Mouse (Mus musculus): ENCODE data around the gene Slc4a11. TPM values are rescaled to one million over a fixed set of nuclear protein-coding genes. Genes with fewer than 3 reads are reported as not detected.

Slc4a11 gene
- polyA plus RNA-seq, 1 experiment = 0.62 TPM

DNA sequence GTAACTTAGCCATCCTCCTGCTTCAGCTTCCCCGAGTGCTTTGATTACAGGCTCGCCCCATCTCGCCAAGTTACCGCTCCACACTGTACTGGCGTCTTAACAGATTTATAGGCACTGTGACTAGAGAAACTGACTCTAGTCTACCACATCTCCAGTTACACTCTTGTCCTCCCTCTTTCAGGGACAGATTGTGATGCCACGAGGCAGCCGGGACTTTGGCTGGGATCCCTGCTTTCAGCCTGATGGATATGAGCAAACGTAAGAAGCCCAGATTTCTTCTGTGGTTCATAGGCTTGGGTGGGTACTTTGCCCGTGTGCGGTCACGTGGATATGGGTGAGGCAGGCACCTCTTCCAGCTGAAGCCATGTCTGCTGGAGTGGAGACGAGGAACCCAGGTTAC, 18.2 kb downstream of the Slc4a11 start:
- Histone ChIP-seq H3K27ac (ENCODE audit: insufficient read depth, low read length) (no peak overlapping the region), H3K27me3 (ENCODE audit: control insufficient read depth, insufficient read depth, low read length) (no peaks in the 10 kb centered on the region), H3K4me3 (replicated peaks; ENCODE audit: insufficient read depth, low read depth, low read length) (no peak overlapping the region), H3K4me1 (ENCODE audit: control insufficient read depth, insufficient read depth, low read length) (no peaks in the 10 kb centered on the region)
- TF ChIP-seq CTCF (IDR thresholded peaks at IDR 0.05; ENCODE audit: borderline replicate concordance, insufficient read depth, low read depth, low read length) = no peak
- no peak for TF ChIP-seq POLR2A (IDR thresholded peaks at IDR 0.05; ENCODE audit: borderline replicate concordance, insufficient read depth, low read length)
- 83% methylated on average over 12 of the region's 12 CpGs for WGBS
- no peak for DNase-seq

DNA sequence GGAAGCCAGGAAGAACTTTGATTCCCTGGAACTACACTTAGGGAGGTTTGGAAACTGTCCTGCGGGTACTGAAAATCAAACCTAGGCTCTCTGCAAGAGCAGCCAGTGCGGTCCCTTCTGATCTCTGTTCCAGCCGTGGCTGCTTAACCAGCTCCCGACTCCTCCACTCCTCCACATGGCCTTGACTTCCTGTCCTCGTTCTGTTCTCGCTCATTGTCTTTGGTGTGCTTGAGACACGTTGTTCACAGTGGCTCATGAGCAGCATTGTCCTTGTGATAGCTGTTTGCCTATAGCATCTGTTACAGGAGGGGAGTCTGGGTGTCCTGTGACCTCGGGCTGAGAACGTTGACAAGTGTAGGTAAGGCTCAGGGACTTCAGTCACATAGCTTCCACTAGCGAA, 20.1 kb downstream of the Slc4a11 start:
- 91% methylated on average over 10 of the region's 10 CpGs for WGBS
- no peak for TF ChIP-seq POLR2A (IDR thresholded peaks at IDR 0.05; ENCODE audit: borderline replicate concordance, insufficient read depth, low read length)
- TF ChIP-seq CTCF (IDR thresholded peaks at IDR 0.05; ENCODE audit: borderline replicate concordance, insufficient read depth, low read depth, low read length) = no peak
- no peak for DNase-seq

DNA sequence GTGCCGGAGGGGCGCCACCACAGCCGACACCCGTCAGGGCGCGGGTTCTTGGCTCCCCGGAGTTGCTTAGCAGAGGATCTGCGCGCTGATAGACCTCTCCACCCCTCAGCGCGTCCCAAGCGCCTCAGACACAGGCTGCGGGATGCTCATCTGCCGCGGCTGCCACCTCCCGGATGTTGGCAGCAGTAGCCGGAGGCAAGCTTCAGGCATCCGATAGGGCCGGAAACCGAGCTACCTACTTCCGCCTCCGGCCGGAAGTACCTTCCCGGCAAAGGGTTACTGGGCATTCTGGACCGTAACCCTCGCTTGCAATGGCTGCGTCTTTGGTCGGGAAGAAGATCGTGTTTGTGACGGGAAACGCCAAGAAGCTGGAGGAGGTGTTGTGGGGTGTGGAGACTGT, 29.8 kb downstream of the Slc4a11 start, which contains the start of gene Itpa:
TSS of gene Itpa (plus strand) at position 52 of the 400 bp plus-strand sequence.
- no peaks in the 10 kb centered on the region for H3K27me3 ChIP-seq (ENCODE audit: control insufficient read depth, insufficient read depth, low read length)
- TF ChIP-seq POLR2A (IDR thresholded peaks at IDR 0.05; ENCODE audit: borderline replicate concordance, insufficient read depth, low read length) = peak; percentile 86
- TF ChIP-seq CTCF (IDR thresholded peaks at IDR 0.05; ENCODE audit: borderline replicate concordance, insufficient read depth, low read depth, low read length) = peak; percentile 45; the same call in 1 of the 2 replicates
- peak within 1 kb of the TSS; percentile 72 for H3K27ac ChIP-seq (ENCODE audit: insufficient read depth, low read length)
- under 1% methylated on average over 31 of the region's 31 CpGs for WGBS
- H3K4me3 ChIP-seq (replicated peaks; ENCODE audit: insufficient read depth, low read depth, low read length) = peak within 1 kb of the TSS; percentile 87
- H3K4me1 ChIP-seq (ENCODE audit: control insufficient read depth, insufficient read depth, low read length) = peaks cover 10% of the 10 kb centered on the region
- peak; percentile 90 to 92 for DNase-seq

More for the DNA sequence above, 20.1 kb downstream of the Slc4a11 start:
- no peak overlapping the region for H3K4me3 ChIP-seq (replicated peaks; ENCODE audit: insufficient read depth, low read depth, low read length)
- H3K27me3 ChIP-seq (ENCODE audit: control insufficient read depth, insufficient read depth, low read length) = no peaks in the 10 kb centered on the region
- no peak overlapping the region for H3K27ac ChIP-seq (ENCODE audit: insufficient read depth, low read length)
- H3K4me1 ChIP-seq (ENCODE audit: control insufficient read depth, insufficient read depth, low read length) = no peaks in the 10 kb centered on the region

DNA sequence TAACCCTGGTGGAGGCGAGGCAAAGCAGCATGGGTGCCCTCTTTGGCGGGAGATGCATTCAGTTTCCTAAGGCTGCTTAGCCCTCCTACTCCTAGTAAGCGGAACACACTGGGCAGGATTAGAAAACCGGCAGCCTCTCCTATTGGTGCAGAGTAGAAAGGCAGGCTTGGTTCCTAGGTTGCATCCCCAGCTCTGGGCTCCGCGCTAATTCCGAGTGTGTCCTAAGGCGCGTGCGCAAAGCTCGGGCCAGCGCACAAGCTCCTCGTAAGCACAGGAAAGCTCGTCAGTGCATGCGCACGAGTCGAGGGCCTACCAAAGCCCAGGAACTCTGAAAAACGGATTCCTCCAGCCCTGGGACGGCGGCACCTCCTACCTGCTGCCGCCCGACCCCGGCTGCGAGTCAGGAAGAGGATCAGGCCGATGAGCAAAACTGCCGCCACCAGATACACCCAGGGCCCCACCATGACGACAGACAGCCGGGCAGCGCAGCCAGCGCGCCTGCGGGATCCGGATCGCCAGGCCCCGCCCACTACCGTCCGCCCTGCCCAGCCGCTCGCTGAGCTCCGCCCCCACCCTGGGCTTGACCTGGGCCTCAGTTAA, 33.1 kb downstream of the Slc4a11 start, which contains the start of gene Ddrgk1:
TSS of gene Ddrgk1 (minus strand) at position 558 of the 600 bp plus-strand sequence.
- under 1% methylated on average over 40 of the region's 40 CpGs for WGBS
- TF ChIP-seq CTCF (IDR thresholded peaks at IDR 0.05; ENCODE audit: borderline replicate concordance, insufficient read depth, low read depth, low read length) (no peak; the same call in 1 of the 2 replicates), POLR2A (IDR thresholded peaks at IDR 0.05; ENCODE audit: borderline replicate concordance, insufficient read depth, low read length) (peak; percentile 88)
- peak; percentile 97 for DNase-seq
- H3K27me3 ChIP-seq (ENCODE audit: control insufficient read depth, insufficient read depth, low read length) = no peaks in the 10 kb centered on the region
- peak within 1 kb of the TSS; percentile 75 for H3K4me3 ChIP-seq (replicated peaks; ENCODE audit: insufficient read depth, low read depth, low read length)
- H3K4me1 ChIP-seq (ENCODE audit: control insufficient read depth, insufficient read depth, low read length) = peaks cover 8% of the 10 kb centered on the region
- H3K27ac ChIP-seq (ENCODE audit: insufficient read depth, low read length) = peak within 1 kb of the TSS; percentile 96

DNA sequence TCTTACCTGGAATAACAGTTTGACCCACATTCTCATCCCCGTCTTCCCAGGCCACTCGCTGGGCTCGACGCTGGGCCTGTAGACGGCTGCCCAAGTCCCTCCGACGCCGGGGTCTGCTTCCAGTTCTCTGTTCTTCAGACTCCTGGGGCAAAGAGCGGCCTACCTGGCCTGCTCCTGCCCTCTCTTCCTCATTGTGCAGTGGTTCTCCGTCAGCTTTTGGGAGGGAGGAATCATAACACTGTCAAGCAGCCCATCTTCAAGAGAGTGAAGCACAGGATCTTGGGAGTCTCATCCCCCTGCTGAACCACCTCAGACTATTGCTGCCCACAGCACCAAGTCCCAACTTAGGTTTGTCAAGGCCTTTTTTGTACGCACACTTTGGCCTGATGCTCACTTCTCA, 34.0 kb downstream of the Slc4a11 start:
- TF ChIP-seq CTCF (IDR thresholded peaks at IDR 0.05; ENCODE audit: borderline replicate concordance, insufficient read depth, low read depth, low read length) = no peak
- TF ChIP-seq POLR2A (IDR thresholded peaks at IDR 0.05; ENCODE audit: borderline replicate concordance, insufficient read depth, low read length) = no peak
- 71% methylated on average over 11 of the region's 11 CpGs for WGBS
- DNase-seq = peak in 1 of 2 experiments; percentile 18
- Histone ChIP-seq H3K27me3 (ENCODE audit: control insufficient read depth, insufficient read depth, low read length) (no peaks in the 10 kb centered on the region), H3K27ac (ENCODE audit: insufficient read depth, low read length) (peak overlapping the region; percentile 32; the same call in 1 of the 2 replicates), H3K4me3 (replicated peaks; ENCODE audit: insufficient read depth, low read depth, low read length) (peak overlapping the region; percentile 75), H3K4me1 (ENCODE audit: control insufficient read depth, insufficient read depth, low read length) (peaks cover 7% of the 10 kb centered on the region)

DNA sequence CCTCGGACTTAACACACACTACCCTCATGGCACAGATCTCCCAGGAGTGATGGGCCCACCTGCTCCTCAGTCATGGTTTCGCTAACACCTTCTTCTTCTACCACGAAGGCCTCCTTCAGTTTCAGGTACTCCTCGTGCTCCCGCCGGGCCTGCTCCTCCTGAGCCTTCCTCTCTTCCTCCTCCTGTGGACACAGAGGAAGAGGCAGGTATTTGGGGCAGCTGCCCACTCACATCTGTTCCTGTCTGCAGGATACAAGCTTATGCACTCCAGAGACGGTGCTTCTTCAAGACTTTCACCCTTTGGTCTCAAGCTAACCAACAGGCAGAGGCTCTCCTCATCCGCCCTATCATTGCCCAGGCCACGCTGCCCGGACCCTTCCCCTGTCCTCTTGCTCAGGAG, 38.8 kb downstream of the Slc4a11 start:
- TF ChIP-seq POLR2A (IDR thresholded peaks at IDR 0.05; ENCODE audit: borderline replicate concordance, insufficient read depth, low read length) (no peak), CTCF (IDR thresholded peaks at IDR 0.05; ENCODE audit: borderline replicate concordance, insufficient read depth, low read depth, low read length) (no peak)
- Histone ChIP-seq H3K27ac (ENCODE audit: insufficient read depth, low read length) (no peak overlapping the region), H3K27me3 (ENCODE audit: control insufficient read depth, insufficient read depth, low read length) (no peaks in the 10 kb centered on the region), H3K4me1 (ENCODE audit: control insufficient read depth, insufficient read depth, low read length) (peaks cover 4% of the 10 kb centered on the region), H3K4me3 (replicated peaks; ENCODE audit: insufficient read depth, low read depth, low read length) (no peak overlapping the region)
- 95% methylated on average over 10 of the region's 10 CpGs for WGBS
- DNase-seq = no peak

DNA sequence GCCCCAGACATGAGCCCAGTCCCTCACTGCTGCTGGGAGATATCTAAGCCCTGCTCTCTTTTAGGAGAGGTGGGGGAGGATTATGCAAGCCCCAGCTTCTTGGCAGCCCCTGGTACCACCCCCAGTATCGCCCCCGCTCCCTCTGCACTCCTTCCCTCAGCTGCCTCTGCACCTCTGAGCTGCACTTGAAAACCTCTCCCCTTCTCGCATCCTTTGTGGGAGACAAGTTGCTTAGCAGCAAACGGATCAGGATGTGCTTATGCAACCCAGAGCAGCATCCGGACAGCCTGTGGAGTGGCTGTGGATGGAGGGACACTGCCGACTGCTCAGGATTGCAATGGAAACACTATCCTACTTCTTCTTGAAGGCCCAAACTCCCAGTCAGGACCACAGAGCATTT, 39.8 kb downstream of the Slc4a11 start:
- Histone ChIP-seq H3K4me1 (ENCODE audit: control insufficient read depth, insufficient read depth, low read length) (no peaks in the 10 kb centered on the region), H3K27me3 (ENCODE audit: control insufficient read depth, insufficient read depth, low read length) (no peaks in the 10 kb centered on the region), H3K27ac (ENCODE audit: insufficient read depth, low read length) (no peak overlapping the region), H3K4me3 (replicated peaks; ENCODE audit: insufficient read depth, low read depth, low read length) (no peak overlapping the region)
- TF ChIP-seq CTCF (IDR thresholded peaks at IDR 0.05; ENCODE audit: borderline replicate concordance, insufficient read depth, low read depth, low read length) (no peak), POLR2A (IDR thresholded peaks at IDR 0.05; ENCODE audit: borderline replicate concordance, insufficient read depth, low read length) (no peak)
- DNase-seq = no peak
- WGBS = 88% methylated on average over 6 of the region's 6 CpGs

DNA sequence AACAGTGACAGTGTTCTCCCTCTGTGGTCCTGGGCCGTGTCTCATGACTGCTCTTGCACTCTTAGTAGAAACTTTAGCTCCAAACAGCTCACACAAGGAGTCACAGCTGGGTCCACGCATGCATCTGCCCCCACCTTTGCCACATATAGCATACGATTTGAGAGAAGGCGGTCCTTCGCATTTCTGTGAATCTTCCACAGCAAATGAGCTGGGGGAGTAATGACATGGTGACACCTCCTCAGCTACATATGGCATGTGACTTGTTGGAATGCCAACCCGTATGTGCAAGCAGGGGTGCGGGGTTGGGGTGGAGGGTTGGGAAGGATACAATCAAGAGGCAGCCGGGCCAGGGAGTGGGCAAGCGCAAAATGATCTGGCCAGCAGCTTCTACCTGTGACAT, 40.8 kb downstream of the Slc4a11 start:
- TF ChIP-seq CTCF (IDR thresholded peaks at IDR 0.05; ENCODE audit: borderline replicate concordance, insufficient read depth, low read depth, low read length) = no peak
- no peaks in the 10 kb centered on the region for H3K27me3 ChIP-seq (ENCODE audit: control insufficient read depth, insufficient read depth, low read length)
- H3K4me3 ChIP-seq (replicated peaks; ENCODE audit: insufficient read depth, low read depth, low read length) = no peak overlapping the region
- H3K27ac ChIP-seq (ENCODE audit: insufficient read depth, low read length) = no peak overlapping the region
- WGBS = 93% methylated on average over 9 of the region's 9 CpGs
- H3K4me1 ChIP-seq (ENCODE audit: control insufficient read depth, insufficient read depth, low read length) = no peaks in the 10 kb centered on the region
- DNase-seq = no peak
